Mouse (Mus musculus) heart, postnatal 0 days (tissue): Measurements from ENCODE around the gene 2900026A02Rik. TPM values are rescaled to one million over a fixed set of nuclear protein-coding genes. Genes with fewer than 3 reads are reported as not detected.

ENCODE experiments used
- ATAC-seq: fragments of 200-750 bp; cut with Nextera tagmentation; 2 replicates; pipeline ENCODE4 v1.8.0; 2017; ENCODE audit warnings: low read depth, moderate number of reproducible peaks, moderate library complexity; ENCODE audit not compliant: insufficient read depth
- DNase-seq: peaks from one replicate; pipeline ENCODE4 v3.0.0-alpha.2; 2016; ENCODE audit warnings: low spot score
- H3K27ac ChIP-seq: fragments of 300-500 bp; sonication (generic); 2 replicates; pipeline ENCODE4 v1.5.1; 2014; ENCODE audit warnings: low read depth, mild to moderate bottlenecking
- H3K27me3 ChIP-seq: fragments of 300-500 bp; sonication (generic); 2 replicates; pipeline ENCODE4 v1.6.1; 2014; ENCODE audit warnings: low read length, mixed read lengths; ENCODE audit not compliant: control insufficient read depth, insufficient read depth
- H3K36me3 ChIP-seq: fragments of 300-500 bp; sonication (generic); replicated peaks from 2 replicates; pipeline ENCODE4 v1.6.1; 2014; ENCODE audit warnings: low read length, mixed read lengths; ENCODE audit not compliant: control insufficient read depth, insufficient read depth
- H3K4me1 ChIP-seq: fragments of 300-500 bp; sonication (generic); 2 replicates; pipeline ENCODE4 v1.6.1; 2014; ENCODE audit warnings: antibody characterized with exemption; ENCODE audit not compliant: control insufficient read depth, insufficient read depth
- H3K4me2 ChIP-seq: fragments of 300-500 bp; sonication (generic); 2 replicates; pipeline ENCODE4 v1.6.1; 2014; ENCODE audit warnings: low read depth, mild to moderate bottlenecking, low read length, moderate library complexity
- H3K4me3 ChIP-seq: fragments of 300-500 bp; sonication (generic); 2 replicates; pipeline ENCODE4 v1.5.1; 2014; ENCODE audit warnings: low read depth, low read length
- H3K9ac ChIP-seq: fragments of 300-500 bp; sonication (generic); replicated peaks from 2 replicates; pipeline ENCODE4 v1.6.1; 2014; ENCODE audit warnings: low read depth, low read length, mixed read lengths
- H3K9me3 ChIP-seq: fragments of 300-500 bp; sonication (generic); replicated peaks from 2 replicates; pipeline ENCODE4 v1.6.1; 2016; ENCODE audit warnings: low read length; ENCODE audit not compliant: control insufficient read depth
- CTCF ChIP-seq: IDR thresholded peaks from 2 replicates; pipeline ENCODE4 v1.5.1; 2016; ENCODE audit warnings: antibody characterized with exemption, control low read depth, low read depth
- EP300 ChIP-seq: IDR thresholded peaks from 2 replicates; pipeline ENCODE4 v1.6.1; 2016; ENCODE audit warnings: antibody characterized with exemption, low read depth
- WGBS: fragments of 180-500 bp; shearing (Covaris S2); extraction: QIAGEN DNeasy Blood & Tissue Kit; methylation state at CpG from one replicate; pipeline ENCODE4 v1.1.7; 2014; 5-methylcytosine and 5-hydroxymethylcytosine counted together
- polyA plus RNA-seq: library from polyadenylated mRNA; unstranded; fragments of >200 nt; fragmentation: Nextera tagmentation; extraction: Ambion mirVana; gene quantifications from 2 replicates; pipeline ENCODE4 v1.2.1, GENCODE M21; 2015
- total RNA-seq: library from RNA; depleted of rRNA; stranded (reverse); fragments of >200 nt; gene quantifications from 2 replicates; pipeline ENCODE4 v1.2.3, GENCODE M21; 2014; ENCODE audit warnings: low replicate concordance

Gene 2900026A02Rik
- total and polyA plus RNA-seq, 2 experiments from 2014 or later, result 10.2 to 18.9 TPM

GRCm38 (mm10) chr5:113142486-113142885, 78.5 kb downstream of the 2900026A02Rik start:
- DNase-seq, result peak; percentile 85
- Histone ChIP-seq H3K4me2 (peak overlapping the region; percentile 10; the same call in 1 of the 2 replicates), H3K27ac (peak overlapping the region; percentile 17), H3K9ac (no peak overlapping the region), H3K36me3 (no peaks in the 10 kb centered on the region), H3K4me3 (no peak overlapping the region), H3K4me1 (peaks cover 17% of the 10 kb centered on the region; the same call in 1 of the 2 replicates), H3K9me3 (0 out of 2 replicates have a peak, but pooled peaks cover 5% of the 10 kb centered on the region), H3K27me3 (no peaks in the 10 kb centered on the region)
- peak; percentile 53 for ATAC-seq
- 8% methylated on average over 11 of the region's 11 CpGs for WGBS
- TF ChIP-seq EP300 (0 out of 2 replicates have a peak, but pooled peaks have one; percentile 23), CTCF (no peak)

- peak overlapping the region; percentile 17 for H3K27ac ChIP-seq
- WGBS, result 80% methylated on average over 5 of the region's 5 CpGs
- H3K4me3 ChIP-seq, result no peak overlapping the region
- H3K9me3 ChIP-seq, result 0 out of 2 replicates have a peak, but pooled peaks cover 5% of the 10 kb centered on the region
- TF ChIP-seq CTCF, result no peak
- TF ChIP-seq EP300, result no peak
- ATAC-seq (no peak; the same call in 1 of the 2 replicates), DNase-seq (no peak)
- H3K27me3 ChIP-seq, result no peaks in the 10 kb centered on the region
- 0 out of 2 replicates have a peak, but pooled peaks cover 15% of the 10 kb centered on the region for H3K4me1 ChIP-seq
- no peak overlapping the region for H3K4me2 ChIP-seq
- H3K36me3 ChIP-seq, result no peaks in the 10 kb centered on the region
- H3K9ac ChIP-seq, result no peak overlapping the region
Measured at GRCm38 (mm10) chr5:113142018-113142417, 79.0 kb downstream of the 2900026A02Rik start.

DNA sequence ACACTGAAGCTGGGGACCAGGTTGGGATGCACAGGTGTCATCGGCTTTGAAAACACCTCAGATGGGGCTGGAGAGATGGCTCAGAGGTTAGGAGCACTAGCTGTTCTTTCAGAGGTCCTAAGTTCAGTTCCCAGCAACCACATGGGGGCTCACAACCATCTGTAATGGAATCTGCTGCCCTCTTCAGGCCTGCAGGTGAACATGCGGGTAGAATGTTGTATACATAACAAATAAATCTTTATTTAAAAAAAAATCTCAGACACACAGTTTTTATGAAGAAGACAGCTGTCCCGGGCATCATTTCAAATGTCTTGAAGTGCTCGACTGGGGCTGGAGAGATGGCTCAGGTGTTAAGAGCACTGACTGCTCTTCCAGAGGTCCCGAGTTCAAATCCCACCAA, 80.2 kb downstream of the 2900026A02Rik start:
- no peak overlapping the region for H3K27ac ChIP-seq
- H3K9ac ChIP-seq, result no peak overlapping the region
- no peak for TF ChIP-seq EP300
- peak; percentile 29 for TF ChIP-seq CTCF
- WGBS, result 97% methylated on average over 5 of the region's 5 CpGs
- no peak overlapping the region for H3K4me3 ChIP-seq
- no peaks in the 10 kb centered on the region for H3K36me3 ChIP-seq
- peaks cover 24% of the 10 kb centered on the region for H3K4me1 ChIP-seq
- H3K27me3 ChIP-seq, result no peaks in the 10 kb centered on the region
- ATAC-seq (no peak), DNase-seq (no peak)
- H3K9me3 ChIP-seq, result 0 out of 2 replicates have a peak, but pooled peaks cover 5% of the 10 kb centered on the region
- no peak overlapping the region for H3K4me2 ChIP-seq

DNA sequence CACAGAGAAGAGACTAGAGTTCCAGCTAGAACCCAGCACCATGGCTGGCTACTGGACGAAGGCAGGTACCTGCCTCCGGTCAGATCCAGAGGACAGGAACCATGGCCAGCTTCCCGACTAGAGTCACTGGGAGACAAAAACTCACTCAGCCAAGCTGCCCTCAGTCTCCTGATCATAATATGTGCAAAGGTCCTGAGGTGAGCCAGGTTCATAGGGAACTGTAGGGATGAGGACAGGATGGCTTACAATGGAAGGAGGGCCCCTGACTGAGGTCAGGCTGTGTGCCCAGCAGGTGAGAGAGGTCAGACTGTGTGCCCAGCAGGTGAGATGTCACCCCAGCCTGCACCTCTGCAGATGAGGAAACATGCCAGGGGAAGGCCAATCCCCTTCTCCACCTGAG, 81.0 kb downstream of the 2900026A02Rik start:
- H3K4me3 ChIP-seq, result no peak overlapping the region
- H3K4me1 ChIP-seq, result peaks cover 24% of the 10 kb centered on the region
- H3K9ac ChIP-seq, result no peak overlapping the region
- H3K36me3 ChIP-seq, result no peaks in the 10 kb centered on the region
- H3K9me3 ChIP-seq, result 0 out of 2 replicates have a peak, but pooled peaks cover 5% of the 10 kb centered on the region
- WGBS, result 93% methylated on average over 3 of the region's 3 CpGs
- TF ChIP-seq EP300 (no peak), CTCF (no peak)
- ATAC-seq, result no peak
- DNase-seq, result no peak
- H3K27ac ChIP-seq, result no peak overlapping the region
- no peak overlapping the region for H3K4me2 ChIP-seq
- H3K27me3 ChIP-seq, result no peaks in the 10 kb centered on the region

- peak overlapping the region; percentile 83 for H3K4me2 ChIP-seq
- H3K9ac ChIP-seq, result peak overlapping the region; percentile 75
- H3K4me1 ChIP-seq, result peaks cover 33% of the 10 kb centered on the region
- peak overlapping the region; percentile 94 for H3K27ac ChIP-seq
- no peak for TF ChIP-seq CTCF
- TF ChIP-seq EP300, result no peak
- WGBS, result 65% methylated on average over 7 of the region's 7 CpGs
- no peak for DNase-seq
- peak overlapping the region; percentile 62 for H3K4me3 ChIP-seq
- ATAC-seq, result no peak
- H3K36me3 ChIP-seq, result no peaks in the 10 kb centered on the region
- H3K27me3 ChIP-seq, result no peaks in the 10 kb centered on the region
- 0 out of 2 replicates have a peak, but pooled peaks cover 5% of the 10 kb centered on the region for H3K9me3 ChIP-seq
Measured at GRCm38 (mm10) chr5:113139064-113139726, 81.8 kb downstream of the 2900026A02Rik start.
